Mouse (Mus musculus): ENCODE data around the gene Nol4l.

- TF ChIP-seq EP300 (IDR thresholded peaks at IDR 0.05; ENCODE audit: low read depth) (no peak), CTCF (IDR thresholded peaks at IDR 0.05; ENCODE audit: low read depth) (no peak)
These were observed 15.8 kb downstream of the Nol4l start for GRCm38 (mm10) chr2:153513983-153514382.

All from liver, embryonic 14.5 days (tissue).